Mouse (Mus musculus): ENCODE data around the gene Aldh1l1. TPM values are rescaled to one million over a fixed set of nuclear protein-coding genes. Genes with fewer than 3 reads are reported as not detected.

The Aldh1l1 gene
- total and polyA plus RNA-seq, 3 experiments, result 0.11 to 0.13 TPM; not detected in 1

DNA sequence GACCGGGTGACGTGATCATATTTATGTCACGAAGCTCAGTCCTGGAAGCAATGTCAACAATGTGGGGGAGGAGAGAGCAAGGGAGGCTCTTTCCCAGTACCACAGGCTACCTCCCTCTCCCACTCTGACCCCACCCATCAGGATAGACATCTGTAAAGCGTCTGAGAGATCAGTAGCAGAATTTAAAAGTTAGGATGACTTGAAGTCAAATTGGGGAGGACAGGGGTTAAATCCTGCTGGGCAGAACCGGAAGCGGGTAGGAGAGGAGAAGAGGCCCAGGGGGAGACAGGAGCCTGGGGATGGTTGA is 135.3 kb downstream of the Aldh1l1 start:
- Histone ChIP-seq H3K27ac (ENCODE audit: insufficient read depth, low read depth) (no peak overlapping the region), H3K4me2 (ENCODE audit: insufficient read depth, low read depth, poor library complexity, severe bottlenecking) (no peak overlapping the region), H3K4me3 (replicated peaks in 1 of 3; ENCODE audit: low read depth in 2 of 3, low read length in 2 of 3, poor library complexity in 1 of 3) (no peak overlapping the region), H3K4me1 (ENCODE audit: control insufficient read depth in 1 of 2, insufficient read depth in 2 of 2) (0 out of 4 replicates have a peak, but pooled peaks cover 0 to 4% of the 10 kb centered on the region in 2 experiments), H3K9me3 (replicated peaks; ENCODE audit: low read length) (no peaks in the 10 kb centered on the region), H3K36me3 (replicated peaks in 1 of 2; ENCODE audit: control insufficient read depth in 1 of 2, insufficient read depth in 1 of 2, low read length in 1 of 2) (no peaks in the 10 kb centered on the region), H3K79me2 (replicated peaks; ENCODE audit: control insufficient read depth, extremely low read depth, insufficient read depth, poor library complexity, severe bottlenecking) (no peaks in the 10 kb centered on the region), H3K27me3 (replicated peaks) (peaks cover 83% of the 10 kb centered on the region), H3K9ac (ENCODE audit: insufficient read depth, low read depth) (no peak overlapping the region)
- no peak for TF ChIP-seq JUND (conservative IDR thresholded peaks at IDR 0.05; ENCODE audit: low read depth, low read length)
- TF ChIP-seq USF2 (conservative IDR thresholded peaks at IDR 0.05; ENCODE audit: low read depth, low read length), result no peak
- TF ChIP-seq ELF1 (IDR thresholded peaks at IDR 0.05; ENCODE audit: low read depth, low read length), result no peak
- TF ChIP-seq TBP (conservative IDR thresholded peaks at IDR 0.05; ENCODE audit: low read depth, low read length), result no peak
- no peak for TF ChIP-seq IRF4 (IDR thresholded peaks at IDR 0.05; ENCODE audit: low read depth, low read length)
- no peak for TF ChIP-seq GABPA (IDR thresholded peaks at IDR 0.05; ENCODE audit: insufficient replicate concordance, low read depth, low read length)
- TF ChIP-seq EP300 (IDR thresholded peaks at IDR 0.05; ENCODE audit: low read length), result no peak
- TF ChIP-seq USF1 (IDR thresholded peaks at IDR 0.05; ENCODE audit: low read depth, low read length), result no peak
- TF ChIP-seq CHD2 (IDR thresholded peaks at IDR 0.05; ENCODE audit: low read length), result no peak
- TF ChIP-seq PAX5 (IDR thresholded peaks at IDR 0.05; ENCODE audit: low read length), result no peak
- TF ChIP-seq ZC3H11A (IDR thresholded peaks at IDR 0.05; ENCODE audit: low read depth, low read length), result no peak
- no peak for TF ChIP-seq ZKSCAN1 (IDR thresholded peaks at IDR 0.05; ENCODE audit: borderline replicate concordance, low read depth, low read length)
- no peak for TF ChIP-seq MEF2A (IDR thresholded peaks at IDR 0.05; ENCODE audit: borderline replicate concordance, low read depth, low read length)
- TF ChIP-seq ZNF384 (IDR thresholded peaks at IDR 0.05; ENCODE audit: low read depth, low read length), result no peak
- no peak for TF ChIP-seq KAT2A (IDR thresholded peaks at IDR 0.05; ENCODE audit: insufficient replicate concordance, low read length)
- TF ChIP-seq CTCF (conservative IDR thresholded peaks at IDR 0.05 in 1 of 2, IDR thresholded peaks at IDR 0.05 in 1 of 2; ENCODE audit: low read depth in 2 of 2, low read length in 2 of 2), result no peak
- TF ChIP-seq TCF12 (IDR thresholded peaks at IDR 0.05; ENCODE audit: low read depth, low read length), result no peak
- TF ChIP-seq ZMIZ1 (IDR thresholded peaks at IDR 0.05; ENCODE audit: low read depth, low read length), result no peak
- TF ChIP-seq HCFC1 (IDR thresholded peaks at IDR 0.05; ENCODE audit: low read depth, low read length), result no peak
- in situ Hi-C loops (cut with MboI; ENCODE audit: low pct_ligation_motif_present, low pct_unique_long_range_greater_than_20kb, low sequenced_read_pairs), result no loop called here
- dilution Hi-C loops (cut with MboI; ENCODE audit: extremely low pct_ligation_motif_present, extremely low pct_unique_long_range_greater_than_20kb, low sequenced_read_pairs), result no loop called here
- DNase-seq (ENCODE audit: extremely low read depth), result no peak

DNA sequence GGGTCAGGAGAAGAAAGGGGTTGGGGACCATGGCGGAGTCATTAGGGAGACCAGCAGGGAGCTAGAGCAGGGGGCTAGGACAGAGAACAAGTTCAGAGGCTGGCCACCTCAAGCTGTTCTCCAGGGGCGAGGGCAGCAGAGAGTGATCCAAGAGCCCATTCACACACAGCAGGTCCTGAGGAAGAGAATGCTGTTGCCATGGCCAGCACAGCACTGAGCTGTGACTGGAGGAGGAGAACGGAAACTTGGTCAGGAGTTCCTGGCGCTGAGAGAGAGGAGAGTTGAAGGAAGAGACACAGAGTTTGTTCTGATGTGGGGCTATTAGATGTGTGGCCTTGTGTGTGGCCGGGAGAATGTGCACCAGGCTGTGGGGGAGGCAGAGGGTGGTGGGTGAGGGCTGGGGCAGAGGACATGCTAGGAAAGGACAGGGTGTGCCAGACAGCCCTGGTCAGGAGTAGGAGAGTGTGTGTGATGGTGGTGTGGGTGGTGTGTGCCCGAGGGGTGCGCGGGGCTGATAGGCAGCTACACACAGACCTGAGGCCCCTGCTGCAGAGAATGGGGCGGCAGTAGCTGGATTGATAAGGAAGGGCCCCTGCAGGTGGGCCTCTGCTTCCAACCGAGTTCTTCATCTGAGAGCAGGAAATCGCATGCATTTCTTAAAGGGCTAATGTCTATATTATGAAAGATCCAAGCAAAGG is 136.7 kb downstream of the Aldh1l1 start:
- DNase-seq (ENCODE audit: extremely low read depth), result no peak
- dilution Hi-C loops (cut with MboI; ENCODE audit: extremely low pct_ligation_motif_present, extremely low pct_unique_long_range_greater_than_20kb, low sequenced_read_pairs), result no loop called here

More for the DNA sequence above, 136.7 kb downstream of the Aldh1l1 start:
- no peak for TF ChIP-seq BHLHE40 (IDR thresholded peaks at IDR 0.05; ENCODE audit: low read depth, low read length)
- 0 out of 4 replicates have a peak, but pooled peaks cover 0 to 4% of the 10 kb centered on the region in 2 experiments for H3K4me1 ChIP-seq (ENCODE audit: control insufficient read depth in 1 of 2, insufficient read depth in 2 of 2)
- no peak overlapping the region for H3K9ac ChIP-seq (ENCODE audit: insufficient read depth, low read depth)
- H3K79me2 ChIP-seq (replicated peaks; ENCODE audit: control insufficient read depth, extremely low read depth, insufficient read depth, poor library complexity, severe bottlenecking), result no peaks in the 10 kb centered on the region
- in situ Hi-C loops (cut with MboI; ENCODE audit: low pct_ligation_motif_present, low pct_unique_long_range_greater_than_20kb, low sequenced_read_pairs), result no loop called here
- no peak overlapping the region for H3K4me2 ChIP-seq (ENCODE audit: insufficient read depth, low read depth, poor library complexity, severe bottlenecking)
- no peaks in the 10 kb centered on the region for H3K9me3 ChIP-seq (replicated peaks; ENCODE audit: low read length)
- no peak overlapping the region for H3K4me3 ChIP-seq (replicated peaks in 1 of 3; ENCODE audit: low read depth in 2 of 3, low read length in 2 of 3, poor library complexity in 1 of 3)
- H3K36me3 ChIP-seq (replicated peaks in 1 of 2; ENCODE audit: control insufficient read depth in 1 of 2, insufficient read depth in 1 of 2, low read length in 1 of 2), result no peaks in the 10 kb centered on the region
- peaks cover 71% of the 10 kb centered on the region for H3K27me3 ChIP-seq (replicated peaks)
- H3K27ac ChIP-seq (ENCODE audit: insufficient read depth, low read depth), result no peak overlapping the region

Measured in CH12.LX (cell line).